Mouse (Mus musculus): ENCODE results near the gene Snai3. TPM values are rescaled to one million over a fixed set of nuclear protein-coding genes. Genes with fewer than 3 reads are reported as not detected.
A peak's percentile ranks its signal among the peaks of the same experiment; 100 is the strongest.

Gene Snai3
- not detected for total RNA-seq (2021)
- long read RNA-seq, experiment 1 = 0 reads
- long read RNA-seq, experiment 2, partial matches to known transcripts = 0 of 1 reads
- long read RNA-seq, experiment 2, other reads (novel, unspliced or antisense) = 1 of 1 reads

GRCm38 (mm10) chr8:122460524-122461472 is at the start of gene Snai3:
Snai3 (minus strand) TSS chr8:122460733.
- intact Hi-C loops (cut with DNase I) = no loop called here
- no peak for DNase-seq (ENCODE audit: low spot score in 2 of 2)

GRCm38 (mm10) chr8:122500856-122501255 is 40.3 kb upstream of the Snai3 start:
- DNase-seq (ENCODE audit: low spot score in 2 of 2) = peak; percentile 66 to 82
- intact Hi-C loops (cut with DNase I) = loop anchor here (1.0 to 5.0 kb wide), 3 partner anchors 50 to 331 kb away; partner anchors contain the start of genes Galns, Piezo1 and Trappc2l

DNA sequence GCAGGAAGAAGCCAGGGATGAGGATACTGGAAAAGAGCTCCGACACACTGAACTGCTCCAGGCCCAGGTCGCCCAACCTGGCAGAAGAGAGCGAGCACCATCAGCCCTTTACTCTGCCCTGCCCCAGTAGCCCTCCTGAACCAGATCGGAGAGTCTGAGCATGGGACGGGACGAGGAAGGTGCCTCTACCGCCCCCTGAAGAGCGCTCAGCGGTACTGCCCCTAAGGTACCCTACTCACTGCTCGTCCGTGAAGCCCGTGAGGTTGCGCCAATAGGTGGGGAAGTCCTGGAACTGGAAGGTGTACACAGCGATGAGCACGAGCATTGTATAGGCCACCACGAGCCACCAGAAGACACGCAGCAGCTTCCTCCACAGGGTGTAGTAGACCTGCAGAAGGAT is 37.4 kb upstream of the Snai3 start:
- DNase-seq (ENCODE audit: low spot score in 2 of 2) = no peak
- intact Hi-C loops (cut with DNase I) = no loop called here

- intact Hi-C loops (cut with DNase I) = no loop called here
- DNase-seq (ENCODE audit: low spot score in 2 of 2) = no peak
Measured at GRCm38 (mm10) chr8:122497016-122497734, 36.6 kb upstream of the Snai3 start.

- intact Hi-C loops (cut with DNase I) = no loop called here
- no peak for DNase-seq (ENCODE audit: low spot score in 2 of 2)
Measured at GRCm38 (mm10) chr8:122488387-122488786, 27.9 kb upstream of the Snai3 start.

DNA sequence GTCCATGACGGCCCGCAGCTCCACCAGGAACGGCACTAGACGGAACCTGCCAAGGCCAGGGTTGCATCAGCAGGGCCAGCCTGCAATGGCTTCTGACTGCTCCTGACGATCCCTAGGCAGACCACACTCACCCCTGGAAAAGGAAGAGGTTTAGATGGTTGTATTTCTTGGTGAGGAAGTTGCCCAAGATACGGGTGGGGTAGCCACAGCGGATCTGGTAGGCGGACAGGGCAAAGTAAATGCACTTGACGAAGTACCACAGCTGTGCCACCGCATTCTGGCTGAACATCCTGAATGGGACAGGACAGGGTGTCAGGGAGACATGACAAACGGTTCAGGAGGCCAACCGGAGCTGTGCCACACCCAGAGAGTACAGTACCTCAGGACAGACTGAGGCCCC is 24.3 kb upstream of the Snai3 start:
- intact Hi-C loops (cut with DNase I) = no loop called here
- no peak for DNase-seq (ENCODE audit: low spot score in 2 of 2)

- intact Hi-C loops (cut with DNase I) = no loop called here
- no peak for DNase-seq (ENCODE audit: low spot score in 2 of 2)
Measured at GRCm38 (mm10) chr8:122483877-122484276, 23.3 kb upstream of the Snai3 start.

DNA sequence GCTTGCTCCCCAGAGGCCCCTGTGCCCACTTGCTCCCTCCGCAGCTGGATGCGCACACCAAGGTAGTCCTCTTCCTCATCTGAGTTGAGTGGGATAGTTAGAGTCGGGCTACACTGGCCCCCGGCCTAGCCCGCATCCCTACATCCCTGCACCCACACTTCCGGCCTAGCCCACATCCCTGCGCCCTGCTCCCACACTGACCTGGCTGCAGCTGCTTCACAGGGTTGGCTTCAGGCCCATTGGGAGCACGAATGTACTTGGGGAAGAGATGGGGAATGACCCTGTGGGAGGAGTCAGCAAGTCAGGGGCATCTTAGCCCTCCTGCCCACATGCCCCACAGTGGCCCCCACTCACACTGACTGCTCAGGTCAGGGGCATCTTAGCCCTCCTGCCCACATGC is 21.9 kb upstream of the Snai3 start:
- intact Hi-C loops (cut with DNase I) = no loop called here

GRCm38 (mm10) chr8:122475580-122476320 is 15.2 kb upstream of the Snai3 start, which contains the start of the genes Rnf166 and Ctu2:
Rnf166 (minus strand) TSS chr8:122476064.
Ctu2 (plus strand) TSS chr8:122476143.
- DNase-seq (ENCODE audit: low spot score in 2 of 2) = peak; percentile 91 to 94
- intact Hi-C loops (cut with DNase I) = loop anchor here (5.0 kb wide), 1 partner anchor 98 kb away; the partner anchor contains the start of gene Zc3h18

More for the DNA sequence above, 21.9 kb upstream of the Snai3 start:
- DNase-seq (ENCODE audit: low spot score in 2 of 2) = no peak

GRCm38 (mm10) chr8:122474951-122475560 is 14.5 kb upstream of the Snai3 start:
- intact Hi-C loops (cut with DNase I) = loop anchor here (5.0 kb wide), 1 partner anchor 98 kb away; the partner anchor contains the start of gene Zc3h18
- DNase-seq (ENCODE audit: low spot score in 2 of 2) = peak; percentile 32 to 46

- no peak for DNase-seq (ENCODE audit: low spot score in 2 of 2)
- intact Hi-C loops (cut with DNase I) = no loop called here
Measured at GRCm38 (mm10) chr8:122473911-122474421, 13.4 kb upstream of the Snai3 start.

DNA sequence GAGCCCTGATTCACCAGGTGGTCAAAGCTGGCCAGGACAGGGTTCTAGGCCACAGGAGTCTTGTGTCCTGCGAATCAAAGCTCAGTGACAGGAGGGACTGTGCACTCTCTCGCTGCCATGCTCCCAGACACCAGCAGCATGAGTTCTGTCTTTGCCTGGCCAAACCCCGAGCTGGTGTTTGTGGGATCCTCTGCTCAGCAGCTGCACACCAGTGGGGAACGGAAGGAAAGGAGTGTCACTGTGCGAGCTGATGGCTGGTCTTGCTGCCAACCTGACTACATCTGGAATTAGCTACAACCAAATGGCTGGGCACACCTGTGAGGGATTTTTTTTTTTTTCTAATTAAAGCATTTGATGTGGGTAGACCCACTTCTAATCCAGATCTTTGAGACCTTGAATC is 10.2 kb upstream of the Snai3 start:
- no peak for DNase-seq (ENCODE audit: low spot score in 2 of 2)
- intact Hi-C loops (cut with DNase I) = no loop called here

DNA sequence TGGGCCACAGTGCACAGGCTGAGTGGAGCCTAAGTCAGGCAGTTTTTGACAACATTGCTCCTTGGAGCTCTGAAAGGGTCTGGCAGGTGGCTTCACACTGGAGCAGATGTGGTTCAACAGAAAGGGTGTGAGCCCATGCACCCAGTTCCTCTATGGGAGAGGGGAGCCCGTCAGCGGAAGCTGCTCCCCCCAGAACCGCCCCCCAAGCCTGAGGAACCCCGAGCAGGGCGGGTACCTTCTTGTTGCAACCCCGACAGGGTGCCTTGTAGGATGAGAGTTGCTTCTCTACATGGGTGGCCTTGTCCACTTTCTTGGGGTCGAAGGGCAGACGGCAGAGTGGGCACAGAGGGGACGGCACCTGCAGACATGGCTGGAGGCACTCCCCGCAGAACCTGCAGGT is 9.4 kb upstream of the Snai3 start:
- DNase-seq (ENCODE audit: low spot score in 2 of 2) = no peak
- intact Hi-C loops (cut with DNase I) = no loop called here

- no peak for DNase-seq (ENCODE audit: low spot score in 2 of 2)
Measured at GRCm38 (mm10) chr8:122469407-122469806, 8.9 kb upstream of the Snai3 start.

GRCm38 (mm10) chr8:122467816-122468215 is 7.3 kb upstream of the Snai3 start:
- DNase-seq (ENCODE audit: low spot score in 2 of 2) = no peak
- intact Hi-C loops (cut with DNase I) = no loop called here

More at GRCm38 (mm10) chr8:122469407-122469806, 8.9 kb upstream of the Snai3 start:
- intact Hi-C loops (cut with DNase I) = no loop called here

GRCm38 (mm10) chr8:122464985-122465384 is 4.5 kb upstream of the Snai3 start:
- intact Hi-C loops (cut with DNase I) = no loop called here
- no peak for DNase-seq (ENCODE audit: low spot score in 2 of 2)

GRCm38 (mm10) chr8:122463651-122464640 is 3.4 kb upstream of the Snai3 start:
- intact Hi-C loops (cut with DNase I) = no loop called here
- no peak for DNase-seq (ENCODE audit: low spot score in 2 of 2)
